Mouse (Mus musculus) midbrain, embryonic 10.5 days (tissue): ENCODE data around the gene Krtap5-1. TPM values are rescaled to one million over a fixed set of nuclear protein-coding genes. Genes with fewer than 3 reads are reported as not detected.
"Not testable (repeated sequence)": the region's sequence is repeated elsewhere in the genome, so short reads cannot be mapped to it uniquely, and the experiment has no call there.

Experiments
- DNase-seq: peaks from one replicate; pipeline ENCODE4 v3.0.0-alpha.2; 2017; ENCODE audit warnings: low spot score
- H3K27ac ChIP-seq: fragments of 300-500 bp; sonication (generic); replicated peaks from 2 replicates; pipeline ENCODE4 v1.5.1; 2016; ENCODE audit warnings: mild to moderate bottlenecking
- H3K27me3 ChIP-seq: fragments of 300-500 bp; sonication (generic); 2 replicates; pipeline ENCODE4 v1.6.1; 2016; ENCODE audit warnings: low read depth, mild to moderate bottlenecking; ENCODE audit not compliant: poor library complexity, severe bottlenecking
- H3K36me3 ChIP-seq: fragments of 300-500 bp; sonication (generic); 2 replicates; pipeline ENCODE4 v1.6.1; 2016; ENCODE audit warnings: mild to moderate bottlenecking, moderate library complexity
- H3K4me1 ChIP-seq: fragments of 300-500 bp; sonication (generic); 2 replicates; pipeline ENCODE4 v1.6.1; 2016
- H3K4me3 ChIP-seq: fragments of 300-500 bp; sonication (generic); 2 replicates; pipeline ENCODE4 v1.5.1; 2016; ENCODE audit warnings: mild to moderate bottlenecking, moderate library complexity
- H3K9me3 ChIP-seq: fragments of 300-500 bp; sonication (generic); replicated peaks from 2 replicates; pipeline ENCODE4 v1.6.1; 2016; ENCODE audit warnings: mild to moderate bottlenecking
- WGBS: fragments of 180-500 bp; shearing (Covaris S2); methylation state at CpG from one replicate; pipeline ENCODE4 v1.1.7; 2016; 5-methylcytosine and 5-hydroxymethylcytosine counted together
- polyA plus RNA-seq: library from polyadenylated mRNA; unstranded; fragments of >200 nt; fragmentation: Nextera tagmentation; extraction: Ambion mirVana; gene quantifications from 2 replicates; pipeline ENCODE4 v1.2.1, GENCODE M21; 2016

Gene Krtap5-1
- polyA plus RNA-seq, 1 experiment from 2014 or later: not detected

DNA sequence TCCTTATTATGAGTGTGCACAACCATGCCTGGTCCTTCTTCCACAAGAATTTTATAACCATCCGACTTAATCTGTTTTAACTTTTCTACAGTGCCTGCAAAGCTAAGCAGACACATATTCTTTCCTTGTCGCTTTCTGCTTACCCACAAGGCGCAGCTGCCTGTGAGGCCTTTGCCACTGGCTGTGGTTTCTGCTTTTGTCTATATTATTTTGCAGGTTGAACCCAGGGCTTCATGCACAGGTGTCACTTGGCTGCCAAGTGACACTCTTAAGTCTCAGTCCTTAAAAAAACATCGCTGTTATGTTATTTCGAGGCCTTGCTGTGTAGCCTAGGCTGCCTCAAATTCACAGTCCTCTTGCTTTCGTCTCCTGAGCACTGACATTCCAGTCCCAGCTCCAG is 25.7 kb upstream of the Krtap5-1 start:
- Histone ChIP-seq H3K4me3 (no peak overlapping the region), H3K4me1 (peaks cover 10% of the 10 kb centered on the region), H3K27me3 (0 out of 2 replicates have a peak, but pooled peaks cover 3% of the 10 kb centered on the region), H3K27ac (no peak overlapping the region), H3K36me3 (no peaks in the 10 kb centered on the region), H3K9me3 (no peaks in the 10 kb centered on the region)
- 92% methylated on average over 6 of the region's 6 CpGs for WGBS
- DNase-seq: no peak

DNA sequence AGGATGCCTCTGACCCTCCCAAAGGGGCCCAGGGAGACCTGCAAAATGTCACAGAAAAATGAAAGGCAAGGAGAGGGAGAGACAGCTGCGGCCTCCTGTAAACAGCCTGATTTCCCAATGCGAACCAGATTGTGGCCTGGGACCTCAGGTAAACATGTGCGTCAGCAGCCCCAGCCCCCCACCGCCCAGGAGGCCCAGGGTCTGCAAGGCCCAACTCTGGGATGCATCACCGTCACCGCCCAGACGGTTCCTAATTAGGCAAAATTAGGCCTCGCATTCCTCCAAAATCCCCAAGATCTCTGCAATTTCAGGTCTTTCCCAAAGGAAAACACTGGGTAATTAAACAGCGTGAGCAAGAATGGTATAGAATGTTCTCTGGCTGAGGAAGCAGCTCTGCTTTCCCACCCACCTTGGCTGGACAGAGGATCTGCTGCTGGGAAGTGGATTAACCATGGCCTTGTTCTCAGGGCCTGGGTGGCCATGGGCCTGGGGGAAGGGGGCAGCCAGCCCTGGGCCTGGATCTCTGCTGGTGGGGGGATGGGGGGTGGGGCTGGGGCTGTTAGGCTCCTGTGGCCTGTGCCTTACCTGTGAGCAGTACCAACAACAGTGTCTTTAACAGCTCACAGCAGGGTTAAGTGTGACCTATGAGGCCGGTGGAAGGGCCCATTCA is 24.9 kb upstream of the Krtap5-1 start:
- not testable (repeated sequence) for H3K27me3 ChIP-seq, H3K4me3 ChIP-seq, H3K9me3 ChIP-seq, H3K36me3 ChIP-seq, DNase-seq
- 57% methylated on average over 7 of the region's 10 CpGs for WGBS
- Histone ChIP-seq H3K27ac (peak overlapping the region; percentile 52; the same call in 1 of the 2 replicates), H3K4me1 (peaks cover 10% of the 10 kb centered on the region)

DNA sequence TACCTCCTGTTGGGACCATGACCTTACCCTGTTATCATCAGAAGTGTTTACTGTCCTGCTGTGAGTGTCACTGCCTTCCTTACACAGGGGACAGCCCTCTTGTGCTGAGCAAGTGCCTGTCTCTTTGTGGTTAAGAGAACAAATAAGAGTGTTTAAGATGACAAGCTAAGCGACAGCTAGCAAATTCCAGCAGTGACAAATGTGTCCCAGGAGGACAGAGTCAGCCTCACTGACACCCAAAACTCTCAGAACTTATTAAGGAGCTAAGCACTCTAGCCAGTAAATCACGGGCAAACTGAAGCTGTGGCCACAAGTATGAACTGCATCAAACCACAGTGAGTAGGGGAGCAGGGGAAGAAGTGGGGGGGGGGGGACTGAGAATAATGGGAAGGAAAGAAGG is 24.0 kb upstream of the Krtap5-1 start:
- Histone ChIP-seq H3K9me3 (no peaks in the 10 kb centered on the region), H3K4me1 (peaks cover 10% of the 10 kb centered on the region), H3K4me3 (no peak overlapping the region), H3K27ac (peak overlapping the region; percentile 52), H3K27me3 (0 out of 2 replicates have a peak, but pooled peaks cover 3% of the 10 kb centered on the region), H3K36me3 (no peaks in the 10 kb centered on the region)
- WGBS: 42% methylated on average over 2 of the region's 2 CpGs
- DNase-seq: no peak

DNA sequence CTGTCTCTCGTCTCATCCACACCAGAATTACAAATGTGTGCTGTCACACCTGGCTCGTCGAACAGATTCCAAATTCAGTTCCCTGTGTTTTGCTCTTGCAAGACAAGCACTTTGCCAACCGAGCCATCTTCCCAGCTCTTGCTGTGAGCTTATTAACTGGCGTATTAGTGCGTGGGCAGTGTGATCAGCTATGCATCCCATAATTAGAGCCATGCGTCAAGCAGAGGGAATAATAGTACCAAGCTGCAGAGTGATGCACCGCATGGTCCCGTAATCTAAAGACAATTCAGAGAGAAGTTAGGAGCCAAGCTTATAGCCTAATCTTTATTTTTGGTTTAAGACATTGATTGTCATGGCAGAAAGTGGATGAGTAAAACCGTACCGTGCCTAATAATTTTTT is 22.2 kb upstream of the Krtap5-1 start:
- peaks cover 19% of the 10 kb centered on the region for H3K4me1 ChIP-seq
- no peak overlapping the region for H3K4me3 ChIP-seq
- 89% methylated on average over 11 of the region's 11 CpGs for WGBS
- no peak for DNase-seq
- H3K27ac ChIP-seq: no peak overlapping the region
- H3K27me3 ChIP-seq: 0 out of 2 replicates have a peak, but pooled peaks cover 3% of the 10 kb centered on the region
- no peaks in the 10 kb centered on the region for H3K9me3 ChIP-seq
- H3K36me3 ChIP-seq: no peaks in the 10 kb centered on the region

DNA sequence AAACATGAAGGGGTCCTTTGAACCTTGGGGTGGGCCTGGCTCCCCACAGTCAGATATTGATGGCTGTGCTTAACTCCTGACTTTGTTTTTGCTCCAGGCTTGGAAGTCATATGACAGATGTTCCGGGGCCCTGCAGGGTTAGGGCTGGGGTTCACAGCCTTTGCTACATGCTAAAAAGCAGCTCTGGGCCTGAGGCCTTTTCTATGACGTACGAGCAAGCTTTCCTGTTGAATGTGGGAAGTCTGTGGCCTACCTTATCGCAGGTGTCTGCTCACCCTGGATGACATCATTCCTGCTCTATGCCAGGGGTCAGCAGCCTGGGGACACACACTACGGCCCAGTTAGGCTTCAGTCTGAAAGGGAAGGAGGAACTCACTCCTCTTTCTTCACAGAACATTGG is 20.3 kb upstream of the Krtap5-1 start:
- no peak overlapping the region for H3K4me3 ChIP-seq
- H3K27me3 ChIP-seq: 0 out of 2 replicates have a peak, but pooled peaks cover 3% of the 10 kb centered on the region
- H3K9me3 ChIP-seq: no peaks in the 10 kb centered on the region
- H3K4me1 ChIP-seq: peaks cover 19% of the 10 kb centered on the region
- no peak overlapping the region for H3K27ac ChIP-seq
- no peaks in the 10 kb centered on the region for H3K36me3 ChIP-seq
- no peak for DNase-seq
- WGBS: 87% methylated on average over 5 of the region's 5 CpGs

DNA sequence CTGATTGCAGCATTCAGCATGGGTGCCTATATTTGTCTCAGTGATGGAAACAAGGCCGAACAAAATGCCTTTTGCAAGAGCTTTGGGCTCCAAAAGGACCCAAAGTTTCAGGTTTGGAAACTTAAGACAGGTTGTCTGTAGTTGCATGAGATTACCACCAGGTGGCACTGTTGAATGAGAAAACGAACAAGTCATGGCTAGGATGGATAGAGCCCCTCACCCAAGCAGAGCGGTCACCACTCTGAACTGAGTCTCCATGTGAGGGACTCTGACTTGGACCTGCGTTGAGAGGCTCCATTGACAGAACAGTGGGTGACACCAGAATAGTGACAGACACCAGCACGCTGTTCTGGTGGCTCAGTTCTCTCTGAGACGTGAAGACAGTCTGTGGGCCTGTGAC is 19.6 kb upstream of the Krtap5-1 start:
- no peaks in the 10 kb centered on the region for H3K36me3 ChIP-seq
- H3K4me1 ChIP-seq: peaks cover 15% of the 10 kb centered on the region
- 0 out of 2 replicates have a peak, but pooled peaks cover 3% of the 10 kb centered on the region for H3K27me3 ChIP-seq
- 51% methylated on average over 6 of the region's 6 CpGs for WGBS
- no peaks in the 10 kb centered on the region for H3K9me3 ChIP-seq
- no peak overlapping the region for H3K4me3 ChIP-seq
- H3K27ac ChIP-seq: no peak overlapping the region
- DNase-seq: peak; percentile 46

DNA sequence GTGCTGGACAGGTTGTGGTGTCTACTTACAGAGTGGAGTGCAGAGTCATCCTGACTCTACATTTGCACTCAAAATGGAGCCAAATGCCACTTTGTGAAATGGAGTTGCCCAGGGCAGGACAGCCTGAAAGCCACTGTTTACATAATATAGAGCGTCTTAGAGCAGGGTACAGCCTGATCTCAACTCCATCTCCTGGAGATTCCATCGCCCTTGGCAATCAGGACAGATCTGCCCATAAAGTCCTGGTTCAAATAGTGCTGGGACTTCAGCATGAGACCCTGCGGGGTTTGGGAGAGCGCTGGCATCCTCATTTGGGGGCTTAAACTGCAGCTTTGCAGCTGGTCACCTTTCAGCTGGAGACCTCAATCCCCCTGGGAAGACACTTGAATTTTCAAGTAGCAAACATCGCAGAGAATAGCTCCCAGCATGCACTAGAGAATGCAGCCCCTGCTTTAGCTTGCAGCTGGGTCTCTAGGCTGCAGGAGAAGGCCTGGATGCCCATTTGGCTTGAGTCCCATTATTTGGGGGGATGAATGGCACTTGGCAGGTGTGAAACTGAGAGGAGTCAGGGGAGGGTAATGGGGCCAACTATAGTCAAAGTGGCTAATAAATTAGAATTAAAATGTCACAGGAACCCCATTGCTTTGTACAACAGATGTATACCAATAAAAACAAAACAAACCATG is 17.8 kb upstream of the Krtap5-1 start:
- no peak overlapping the region for H3K4me3 ChIP-seq
- H3K9me3 ChIP-seq: no peaks in the 10 kb centered on the region
- 0 out of 2 replicates have a peak, but pooled peaks cover under 1% of the 10 kb centered on the region for H3K27me3 ChIP-seq
- H3K4me1 ChIP-seq: peaks cover 13% of the 10 kb centered on the region
- H3K27ac ChIP-seq: no peak overlapping the region
- 54% methylated on average over 5 of the region's 5 CpGs for WGBS
- H3K36me3 ChIP-seq: no peaks in the 10 kb centered on the region
- no peak for DNase-seq

DNA sequence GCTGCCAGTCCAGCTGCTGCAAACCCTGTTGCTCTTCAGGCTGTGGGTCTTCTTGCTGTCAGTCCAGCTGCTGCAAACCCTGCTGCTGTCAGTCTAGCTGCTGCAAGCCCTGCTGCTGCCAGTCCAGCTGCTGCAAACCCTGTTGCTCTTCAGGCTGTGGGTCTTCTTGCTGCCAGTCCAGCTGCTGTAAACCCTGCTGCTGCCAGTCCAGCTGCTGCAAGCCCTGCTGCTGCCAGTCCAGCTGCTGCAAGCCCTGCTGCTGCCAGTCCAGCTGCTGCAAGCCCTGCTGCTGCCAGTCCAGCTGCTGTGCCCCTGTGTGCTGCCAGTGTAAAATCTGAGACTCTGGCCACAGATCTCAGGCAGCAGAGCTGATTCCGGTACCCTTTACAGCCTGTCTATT is 7.0 kb upstream of the Krtap5-1 start:
- H3K36me3 ChIP-seq, DNase-seq: not testable (repeated sequence)
- WGBS: 93% methylated on average over 1 of the region's 1 CpGs

DNA sequence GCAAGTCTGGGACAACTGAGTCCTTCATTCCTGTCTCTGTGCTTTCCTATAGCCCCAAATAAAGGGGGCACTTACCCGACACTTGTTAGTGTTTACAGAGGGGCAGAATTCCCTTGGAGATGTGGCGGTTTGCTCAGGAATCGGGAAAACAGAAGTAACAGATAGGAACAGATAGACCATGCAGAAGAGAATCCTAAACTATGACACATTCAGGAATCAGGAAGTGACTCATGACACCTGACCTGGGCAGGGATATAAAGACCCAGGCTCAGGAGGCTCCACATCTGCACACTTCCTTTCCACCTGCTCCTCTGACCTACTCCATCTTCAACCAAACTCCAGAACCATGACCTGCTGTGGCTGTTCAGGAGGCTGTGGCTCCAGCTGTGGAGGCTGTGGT is 6.3 kb upstream of the Krtap5-1 start, which contains the start of gene Krtap5-4:
Krtap5-4 (plus strand) TSS at position 301 of the 400 bp plus-strand sequence.
- WGBS: 72% methylated on average over 3 of the region's 3 CpGs
- Histone ChIP-seq H3K27ac (no peak within 1 kb of the TSS), H3K4me1 (no peaks in the 10 kb centered on the region), H3K36me3 (no peaks in the 10 kb centered on the region), H3K27me3 (peaks cover 7% of the 10 kb centered on the region; the same call in 1 of the 2 replicates), H3K9me3 (no peaks in the 10 kb centered on the region), H3K4me3 (no peak within 1 kb of the TSS)
- no peak for DNase-seq

More for the DNA sequence above, 7.0 kb upstream of the Krtap5-1 start:
- H3K27me3 ChIP-seq, H3K9me3 ChIP-seq, H3K27ac ChIP-seq, H3K4me3 ChIP-seq, H3K4me1 ChIP-seq: not testable (repeated sequence)

DNA sequence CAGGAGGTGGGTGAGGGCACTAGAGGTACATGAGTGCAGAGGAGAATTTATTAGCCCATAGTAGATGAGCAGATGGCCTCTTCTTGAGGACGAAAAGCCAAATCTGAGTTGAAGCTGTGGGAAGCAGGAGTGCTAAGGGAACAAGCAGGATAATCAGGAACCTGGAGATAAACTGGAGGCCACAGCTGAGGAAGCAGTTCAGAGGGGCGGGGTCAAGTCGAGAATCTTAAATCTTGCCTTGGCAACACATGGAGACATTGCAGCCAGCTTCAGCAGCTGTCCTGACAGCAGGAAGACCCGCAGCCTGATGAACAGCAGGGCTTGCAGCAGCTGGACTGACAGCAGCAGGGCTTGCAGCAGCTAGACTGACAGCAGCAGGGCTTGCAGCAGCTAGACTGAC is 810 bp downstream of the Krtap5-1 start:
- not testable (repeated sequence) for H3K27ac ChIP-seq, H3K9me3 ChIP-seq, H3K4me3 ChIP-seq, H3K27me3 ChIP-seq, H3K4me1 ChIP-seq, DNase-seq, H3K36me3 ChIP-seq
- 40% methylated on average over 4 of the region's 4 CpGs for WGBS

DNA sequence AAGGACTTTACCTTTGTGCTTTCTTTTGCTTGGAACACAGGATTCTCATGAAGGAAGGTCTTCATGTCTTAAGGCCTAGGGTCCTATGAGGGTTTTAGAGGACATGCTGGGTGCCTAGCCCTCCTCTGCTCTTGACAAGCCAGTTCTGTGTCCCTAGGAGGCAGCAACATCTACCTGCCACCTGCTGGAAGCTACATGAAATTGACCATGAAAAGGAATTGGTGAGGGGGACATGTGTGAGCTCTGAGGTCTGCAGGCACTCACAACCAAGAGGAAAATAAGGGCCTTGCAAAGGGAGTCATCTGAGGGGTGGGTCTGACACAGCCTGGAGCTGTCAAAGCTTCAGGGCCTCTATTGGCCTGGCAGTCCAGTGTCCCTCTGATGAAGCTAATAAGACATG is 1.5 kb downstream of the Krtap5-1 start:
- Histone ChIP-seq H3K4me3 (no peak overlapping the region), H3K36me3 (no peaks in the 10 kb centered on the region), H3K9me3 (no peaks in the 10 kb centered on the region), H3K27me3 (0 out of 2 replicates have a peak, but pooled peaks cover under 1% of the 10 kb centered on the region), H3K4me1 (no peaks in the 10 kb centered on the region), H3K27ac (no peak overlapping the region)
- DNase-seq: no peak

DNA sequence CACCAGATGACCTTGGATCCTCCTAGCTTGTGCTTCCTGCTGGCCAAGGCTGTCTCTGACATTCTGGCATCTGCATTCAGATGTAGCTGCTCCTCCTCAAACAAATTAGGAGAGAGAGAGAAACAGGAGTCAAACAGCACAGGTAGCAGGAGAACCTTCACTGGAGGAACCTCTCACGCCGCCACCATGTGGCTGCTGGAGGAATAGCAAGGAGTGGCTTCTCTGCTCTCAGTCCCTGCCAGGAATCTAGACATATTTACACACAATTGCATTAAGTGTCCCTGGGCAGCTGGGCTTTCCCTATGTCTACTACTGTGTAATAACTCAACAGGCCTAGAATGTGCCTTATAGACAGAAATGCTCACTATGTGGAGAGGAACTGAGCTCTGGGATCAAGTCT is 3.1 kb downstream of the Krtap5-1 start:
- peak; percentile 34 for DNase-seq
- not testable (repeated sequence) for H3K27me3 ChIP-seq, H3K4me1 ChIP-seq, H3K9me3 ChIP-seq, H3K36me3 ChIP-seq, H3K4me3 ChIP-seq, H3K27ac ChIP-seq
- WGBS: 2% methylated on average over 2 of the region's 2 CpGs

DNA sequence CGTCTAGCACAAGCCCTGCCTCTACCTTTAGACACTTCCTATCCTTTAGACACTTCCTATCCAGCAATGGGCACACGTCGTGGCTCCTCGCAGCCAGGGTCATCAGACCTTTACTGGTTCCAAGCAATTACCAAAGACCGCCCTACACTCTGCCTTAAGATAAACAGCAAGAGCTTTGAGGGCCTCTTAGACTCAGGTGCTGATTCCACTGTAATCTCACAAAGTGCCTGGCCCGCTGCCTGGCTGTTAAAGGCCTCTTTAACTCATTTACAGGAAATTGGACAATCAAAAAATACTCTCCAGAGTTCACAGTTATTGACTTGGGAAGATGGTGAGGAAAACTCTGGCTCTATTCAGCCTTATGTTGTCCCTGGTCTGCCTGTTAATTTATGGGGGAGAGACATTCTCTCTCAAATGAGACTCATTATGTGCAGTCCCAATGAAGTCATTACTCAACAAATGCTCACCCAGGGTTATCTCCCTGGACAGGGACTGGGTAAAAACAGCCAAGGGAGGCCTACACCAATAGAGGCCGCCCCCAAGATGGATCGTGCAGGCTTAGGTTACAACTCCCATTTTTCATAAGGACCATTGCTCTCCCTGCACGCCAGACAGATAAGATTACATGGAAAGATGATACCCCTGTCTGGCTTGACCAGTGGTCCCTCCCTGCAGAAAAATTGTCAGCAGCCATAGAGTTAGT is 10.9 kb downstream of the Krtap5-1 start:
- DNase-seq: not testable (repeated sequence)

More for the DNA sequence above, 10.9 kb downstream of the Krtap5-1 start:
- 82% methylated on average over 9 of the region's 9 CpGs for WGBS
- not testable (repeated sequence) for H3K9me3 ChIP-seq, H3K4me3 ChIP-seq, H3K27ac ChIP-seq, H3K36me3 ChIP-seq
- H3K4me1 ChIP-seq: peaks cover 21% of the 10 kb centered on the region
- H3K27me3 ChIP-seq: peaks cover 43% of the 10 kb centered on the region
